Mouse (Mus musculus) MEL (cell line): ENCODE measurements at regions not wholly inside any gene's neighbourhood (a gene's known extent, or its start where the extent isn't known, plus 50 kb on each side); places are given as distances from the start of the nearest gene placed in this dataset.

Source experiments
- DNase-seq: peaks from one replicate; pipeline ENCODE4 v3.0.0; 2011; ENCODE audit warnings: low read depth, low spot score
- H3K27ac ChIP-seq: 2 replicates; pipeline ENCODE4 v1.5.1; 2012; ENCODE audit warnings: low read depth, mild to moderate bottlenecking, control low read depth, low read length, moderate library complexity; ENCODE audit not compliant: control insufficient read depth
- H3K27me3 ChIP-seq, 2 experiments: fragments of 150-350 bp in 1 of 2; sonication (generic) in 1 of 2; 2 replicates each; pipeline ENCODE4 v1.6.1; 2012; ENCODE audit warnings: low read length in 2 of 2, mild to moderate bottlenecking in 2 of 2, improper control_type of control experiment in 1 of 2, moderate library complexity in 1 of 2; ENCODE audit not compliant: insufficient read depth in 2 of 2, control insufficient read depth in 1 of 2
- H3K36me3 ChIP-seq, 2 experiments: 2 replicates each; pipeline ENCODE4 v1.6.1; 2012 to 2014; ENCODE audit warnings: low read length in 2 of 2, improper control_type of control experiment in 1 of 2, inconsistent platforms in 1 of 2, mild to moderate bottlenecking in 1 of 2; ENCODE audit not compliant: insufficient read depth in 2 of 2, control insufficient read depth in 1 of 2
- H3K4me1 ChIP-seq, 2 experiments: fragments of 150-350 bp in 1 of 2; sonication (generic) in 1 of 2; 2 replicates each; pipeline ENCODE4 v1.6.1; 2012; ENCODE audit warnings: low read length in 2 of 2, improper control_type of control experiment in 1 of 2, mild to moderate bottlenecking in 1 of 2; ENCODE audit not compliant: insufficient read depth in 2 of 2, control insufficient read depth in 1 of 2
- H3K4me3 ChIP-seq, 2 experiments: fragments of 150-350 bp in 1 of 2; sonication (generic) in 1 of 2; 2 replicates each; pipeline ENCODE4 v1.5.1; 2012; ENCODE audit warnings: low read depth in 2 of 2, low read length in 2 of 2, mild to moderate bottlenecking in 2 of 2, moderate library complexity in 2 of 2, control low read depth in 1 of 2, improper control_type of control experiment in 1 of 2; ENCODE audit not compliant: control insufficient read depth in 1 of 2, insufficient read depth in 1 of 2
- H3K79me2 ChIP-seq: 2 replicates; pipeline ENCODE4 v1.6.1; 2012; ENCODE audit warnings: mild to moderate bottlenecking, low read length, moderate library complexity; ENCODE audit not compliant: control insufficient read depth, poor library complexity, insufficient read depth
- H3K9ac ChIP-seq: 2 replicates; pipeline ENCODE4 v1.6.1; 2012; ENCODE audit warnings: low read depth, mild to moderate bottlenecking, control low read depth, low read length, moderate library complexity; ENCODE audit not compliant: control insufficient read depth, poor library complexity, severe bottlenecking
- H3K9me3 ChIP-seq: fragments of 150-350 bp; sonication (generic); replicated peaks from 2 replicates; pipeline ENCODE4 v1.6.1; 2012; ENCODE audit warnings: mild to moderate bottlenecking, low read length, improper control_type of control experiment, moderate library complexity; ENCODE audit not compliant: insufficient read depth
- BHLHE40 ChIP-seq: IDR thresholded peaks from 2 replicates; pipeline ENCODE4 v1.6.1; 2012; ENCODE audit warnings: low read depth, mild to moderate bottlenecking, inconsistent platforms, low read length, improper control_type of control experiment, borderline replicate concordance
- CHD2 ChIP-seq: IDR thresholded peaks from 2 replicates; pipeline ENCODE4 v1.6.1; 2011; ENCODE audit warnings: low read length, improper control_type of control experiment
- ELF1 ChIP-seq: IDR thresholded peaks from 2 replicates; pipeline ENCODE4 v1.6.1; 2014; ENCODE audit warnings: low read depth, mild to moderate bottlenecking, inconsistent platforms, low read length, improper control_type of control experiment, moderate library complexity
- EP300 ChIP-seq, 2 experiments: IDR thresholded peaks; 2 replicates each; pipeline ENCODE4 v1.6.1; 2011; ENCODE audit warnings: improper control_type of control experiment in 2 of 2, low read length in 2 of 2, low read depth in 1 of 2, mild to moderate bottlenecking in 1 of 2
- ETS1 ChIP-seq: IDR thresholded peaks from 2 replicates; pipeline ENCODE4 v1.6.1; 2012; ENCODE audit warnings: low read depth, mild to moderate bottlenecking, inconsistent platforms, low read length, improper control_type of control experiment, moderate library complexity
- GATA1 ChIP-seq: IDR thresholded peaks from 2 replicates; pipeline ENCODE4 v1.6.1; 2011; ENCODE audit warnings: low read depth, low read length, improper control_type of control experiment
- HCFC1 ChIP-seq: IDR thresholded peaks from 2 replicates; pipeline ENCODE4 v1.6.1; 2012; ENCODE audit warnings: low read depth, mild to moderate bottlenecking, inconsistent platforms, low read length, improper control_type of control experiment, moderate library complexity
- KAT2A ChIP-seq: conservative IDR thresholded peaks from 2 replicates; pipeline ENCODE4 v1.6.1; 2012; ENCODE audit warnings: low read depth, low read length, improper control_type of control experiment, inconsistent platforms
- MAFK ChIP-seq: IDR thresholded peaks from 2 replicates; pipeline ENCODE4 v1.6.1; 2011; ENCODE audit warnings: low read depth, mild to moderate bottlenecking, low read length, improper control_type of control experiment, borderline replicate concordance
- MAZ ChIP-seq: IDR thresholded peaks from 2 replicates; pipeline ENCODE4 v1.6.1; 2012; ENCODE audit warnings: low read depth, mild to moderate bottlenecking, inconsistent platforms, low read length, improper control_type of control experiment
- MXI1 ChIP-seq: IDR thresholded peaks from 2 replicates; pipeline ENCODE4 v1.6.1; 2011; ENCODE audit warnings: mild to moderate bottlenecking, low read depth, low read length, improper control_type of control experiment
- MYB ChIP-seq: IDR thresholded peaks from 2 replicates; pipeline ENCODE4 v1.6.1; 2011; ENCODE audit warnings: mild to moderate bottlenecking, low read depth, low read length, improper control_type of control experiment
- MYC ChIP-seq: IDR thresholded peaks from 2 replicates; pipeline ENCODE4 v1.6.1; 2011; ENCODE audit warnings: low read depth, mild to moderate bottlenecking, low read length, improper control_type of control experiment, moderate library complexity
- POLR2A ChIP-seq, 2 experiments: IDR thresholded peaks; 2 replicates each; pipeline ENCODE4 v1.6.1; 2011 to 2012; ENCODE audit warnings: low read length in 2 of 2, mild to moderate bottlenecking in 2 of 2, control low read depth in 1 of 2, improper control_type of control experiment in 1 of 2, low read depth in 1 of 2, moderate library complexity in 1 of 2; ENCODE audit not compliant: control insufficient read depth in 1 of 2, insufficient read depth in 1 of 2, poor library complexity in 1 of 2
- RAD21 ChIP-seq: IDR thresholded peaks from 2 replicates; pipeline ENCODE4 v1.6.1; 2011; ENCODE audit warnings: mild to moderate bottlenecking, low read depth, low read length, improper control_type of control experiment
- RCOR1 ChIP-seq: IDR thresholded peaks from 2 replicates; pipeline ENCODE4 v1.6.1; 2012; ENCODE audit warnings: low read depth, mild to moderate bottlenecking, inconsistent platforms, low read length, improper control_type of control experiment
- SIN3A ChIP-seq: IDR thresholded peaks from 2 replicates; pipeline ENCODE4 v1.6.1; 2012; ENCODE audit warnings: low read length, improper control_type of control experiment, inconsistent platforms
- SMC3 ChIP-seq: IDR thresholded peaks from 2 replicates; pipeline ENCODE4 v1.6.1; 2011; ENCODE audit warnings: low read depth, low read length, improper control_type of control experiment
- TBP ChIP-seq: IDR thresholded peaks from 2 replicates; pipeline ENCODE4 v1.8.0; 2011; ENCODE audit warnings: low read depth, low read length, improper control_type of control experiment
- TCF12 ChIP-seq: IDR thresholded peaks from 2 replicates; pipeline ENCODE4 v1.6.1; 2014; ENCODE audit warnings: low read depth, mild to moderate bottlenecking, inconsistent platforms, low read length, improper control_type of control experiment, moderate library complexity
- UBTF ChIP-seq: IDR thresholded peaks from 2 replicates; pipeline ENCODE4 v1.6.1; 2012; ENCODE audit warnings: low read depth, mild to moderate bottlenecking, inconsistent platforms, low read length, improper control_type of control experiment, moderate library complexity, borderline replicate concordance; ENCODE audit not compliant: insufficient read depth
- USF2 ChIP-seq, 2 experiments: IDR thresholded peaks; 2 replicates each; pipeline ENCODE4 v1.6.1; 2011 to 2012; ENCODE audit warnings: improper control_type of control experiment in 2 of 2, low read length in 2 of 2, borderline replicate concordance in 1 of 2, inconsistent platforms in 1 of 2, low read depth in 1 of 2, mild to moderate bottlenecking in 1 of 2; ENCODE audit not compliant: insufficient read depth in 1 of 2
- ZKSCAN1 ChIP-seq: IDR thresholded peaks from 2 replicates; pipeline ENCODE4 v1.6.1; 2012; ENCODE audit warnings: low read depth, mild to moderate bottlenecking, inconsistent platforms, low read length, improper control_type of control experiment, moderate library complexity
- ZNF384 ChIP-seq: IDR thresholded peaks from 2 replicates; pipeline ENCODE4 v1.6.1; 2012; ENCODE audit warnings: low read depth, mild to moderate bottlenecking, inconsistent platforms, low read length, improper control_type of control experiment

DNA sequence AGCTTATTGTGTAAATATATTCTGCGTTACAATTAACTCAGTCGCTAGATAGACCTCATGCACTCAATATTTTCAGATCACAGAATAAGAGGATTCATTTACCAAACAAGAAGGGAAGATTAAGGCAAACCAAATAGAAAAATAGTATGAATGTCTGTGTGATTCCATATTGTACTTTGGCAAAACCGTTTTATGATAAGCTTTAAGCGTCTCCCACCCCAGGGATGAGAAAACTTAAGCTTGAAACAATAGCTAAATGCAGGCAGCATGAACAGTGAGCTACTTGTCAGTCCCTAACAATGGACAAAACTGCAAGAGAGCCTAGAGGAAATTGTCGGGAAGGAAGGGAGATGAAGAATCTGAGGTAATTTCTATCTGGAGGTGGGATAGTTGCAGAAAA is 628.3 kb upstream of the Cypt12 start:
- H3K9ac ChIP-seq, result no peak overlapping the region
- TF ChIP-seq KAT2A (no peak), TBP (no peak), SMC3 (no peak), MXI1 (no peak), BHLHE40 (no peak), SIN3A (no peak), MAFK (no peak), MYC (no peak)
- no peak for DNase-seq
- no peak overlapping the region for H3K27ac ChIP-seq
- no peaks in the 10 kb centered on the region for H3K79me2 ChIP-seq
- no peaks in the 10 kb centered on the region for H3K9me3 ChIP-seq
- no peak overlapping the region for H3K4me3 ChIP-seq
- H3K36me3 ChIP-seq, result no peaks in the 10 kb centered on the region
- no peaks in the 10 kb centered on the region for H3K4me1 ChIP-seq
- H3K27me3 ChIP-seq, result no peaks in the 10 kb centered on the region

DNA sequence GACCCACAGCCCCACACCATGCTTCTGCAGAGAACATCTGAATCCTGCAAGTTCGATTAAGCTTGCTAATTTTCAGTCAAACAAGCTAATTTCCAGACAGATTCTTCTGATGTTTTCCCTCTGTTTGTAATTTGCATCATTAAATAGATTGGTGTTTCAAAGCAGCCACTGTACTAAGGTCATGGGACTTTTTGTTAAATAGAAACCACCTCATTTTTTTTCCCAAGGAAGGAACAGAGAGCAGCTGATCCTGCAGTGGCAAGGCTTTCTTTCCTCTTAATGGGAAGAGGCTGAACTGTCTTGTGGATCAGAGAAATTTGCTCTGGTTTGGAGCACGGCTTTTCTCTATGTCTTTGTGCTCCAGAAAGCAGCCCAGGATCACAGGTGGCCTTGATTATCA is 625.9 kb upstream of the Cypt12 start:
- Histone ChIP-seq H3K4me1 (no peaks in the 10 kb centered on the region), H3K27ac (no peak overlapping the region), H3K36me3 (no peaks in the 10 kb centered on the region), H3K9ac (no peak overlapping the region), H3K27me3 (no peaks in the 10 kb centered on the region), H3K79me2 (no peaks in the 10 kb centered on the region), H3K4me3 (no peak overlapping the region), H3K9me3 (no peaks in the 10 kb centered on the region)
- no peak for DNase-seq
- no peak for TF ChIP-seq CHD2
- no peak for TF ChIP-seq POLR2A (IDR thresholded peaks at IDR 0.05; ENCODE audit: control insufficient read depth in 1 of 2, insufficient read depth in 1 of 2, low read depth in 1 of 2, low read length in 2 of 2, poor library complexity in 1 of 2)
- no peak for TF ChIP-seq ZNF384
- no peak for TF ChIP-seq MYB
- no peak for TF ChIP-seq EP300 (IDR thresholded peaks at IDR 0.05; ENCODE audit: low read depth in 1 of 2, low read length in 2 of 2)
- no peak for TF ChIP-seq ELF1
- TF ChIP-seq ZKSCAN1, result no peak
- TF ChIP-seq TBP, result no peak
- TF ChIP-seq GATA1, result no peak
- no peak for TF ChIP-seq UBTF
- TF ChIP-seq USF2 (IDR thresholded peaks at IDR 0.05; ENCODE audit: borderline replicate concordance in 1 of 2, insufficient read depth in 1 of 2, low read depth in 1 of 2, low read length in 2 of 2), result no peak
- TF ChIP-seq MAZ, result no peak
- TF ChIP-seq HCFC1, result no peak
- TF ChIP-seq RCOR1, result no peak
- TF ChIP-seq RAD21, result no peak
- no peak for TF ChIP-seq MXI1
- no peak for TF ChIP-seq ETS1
- TF ChIP-seq TCF12, result no peak
